Mouse (Mus musculus): ENCODE results near the gene Atp11c.

DNA sequence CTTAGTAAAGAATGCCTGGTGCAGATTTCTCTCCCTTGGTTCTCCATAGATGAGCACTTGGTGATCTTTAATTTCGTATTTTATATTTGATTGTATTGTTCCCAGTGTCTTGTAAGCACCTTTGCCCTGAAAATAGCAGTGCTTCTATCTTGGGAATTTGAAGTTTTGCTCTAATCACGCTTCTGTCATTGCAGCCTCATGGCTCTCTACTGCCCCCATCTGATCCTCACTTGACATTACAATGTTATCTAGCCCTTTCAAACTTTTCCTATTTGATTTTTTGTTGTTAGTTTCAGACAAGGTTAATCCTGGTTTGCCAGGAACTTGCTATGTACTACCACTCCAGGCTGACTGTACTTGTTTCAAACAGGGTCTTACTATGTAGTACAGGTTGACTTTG is 128.7 kb downstream of the Atp11c start:
- no peak for TF ChIP-seq ETS1 (IDR thresholded peaks at IDR 0.05; ENCODE audit: low read depth, low read length)
- no peak for TF ChIP-seq EP300 (IDR thresholded peaks at IDR 0.05; ENCODE audit: low read depth in 1 of 2, low read length in 2 of 2)
- TF ChIP-seq HCFC1 (IDR thresholded peaks at IDR 0.05; ENCODE audit: low read depth, low read length) = no peak
- TF ChIP-seq E2F4 (IDR thresholded peaks at IDR 0.05; ENCODE audit: borderline replicate concordance, low read depth, low read length) = no peak
- peak; percentile 38 to 64 (median 62) for TF ChIP-seq CTCF (IDR thresholded peaks at IDR 0.05 in 2 of 3, conservative IDR thresholded peaks at IDR 0.05 in 1 of 3; ENCODE audit: control insufficient read depth in 1 of 3, insufficient read depth in 1 of 3, low read depth in 2 of 3, low read length in 3 of 3, poor library complexity in 1 of 3, severe bottlenecking in 1 of 3)
- no peak for TF ChIP-seq USF2 (IDR thresholded peaks at IDR 0.05; ENCODE audit: borderline replicate concordance in 1 of 2, insufficient read depth in 1 of 2, low read depth in 1 of 2, low read length in 2 of 2)
- no peak for TF ChIP-seq MYB (IDR thresholded peaks at IDR 0.05; ENCODE audit: low read depth, low read length)
- TF ChIP-seq MYC (IDR thresholded peaks at IDR 0.05; ENCODE audit: low read depth, low read length) = no peak
- no peak for TF ChIP-seq MAFK (IDR thresholded peaks at IDR 0.05; ENCODE audit: borderline replicate concordance, low read depth, low read length)
- TF ChIP-seq POLR2A (IDR thresholded peaks at IDR 0.05; ENCODE audit: control insufficient read depth in 1 of 2, insufficient read depth in 1 of 2, low read depth in 1 of 2, low read length in 2 of 2, poor library complexity in 1 of 2) = no peak
- no peak for TF ChIP-seq MAZ (IDR thresholded peaks at IDR 0.05; ENCODE audit: low read depth, low read length)
- TF ChIP-seq RCOR1 (IDR thresholded peaks at IDR 0.05; ENCODE audit: low read depth, low read length) = no peak
- no peak for TF ChIP-seq TAL1 (IDR thresholded peaks at IDR 0.05; ENCODE audit: low read length)

Measured in MEL (cell line).